Mouse (Mus musculus) E14TG2a.4 (cell line): ENCODE results near the gene Pip5k1c.

Experiments used
- CTCF ChIP-seq: conservative IDR thresholded peaks from 2 replicates; pipeline ENCODE4 v1.5.1; 2014; ENCODE audit warnings: low read length
- NANOG ChIP-seq: IDR thresholded peaks from 2 replicates; pipeline ENCODE4 v1.6.1; 2014; ENCODE audit warnings: borderline replicate concordance, low read length, mixed read lengths

- TF ChIP-seq CTCF (no peak), NANOG (no peak)
These were observed 68.0 kb downstream of the Pip5k1c start for GRCm38 (mm10) chr10:81360721-81361120.
